12 mouse cellular contexts compared by ENCODE assay signal in the genomic region with DNA sequence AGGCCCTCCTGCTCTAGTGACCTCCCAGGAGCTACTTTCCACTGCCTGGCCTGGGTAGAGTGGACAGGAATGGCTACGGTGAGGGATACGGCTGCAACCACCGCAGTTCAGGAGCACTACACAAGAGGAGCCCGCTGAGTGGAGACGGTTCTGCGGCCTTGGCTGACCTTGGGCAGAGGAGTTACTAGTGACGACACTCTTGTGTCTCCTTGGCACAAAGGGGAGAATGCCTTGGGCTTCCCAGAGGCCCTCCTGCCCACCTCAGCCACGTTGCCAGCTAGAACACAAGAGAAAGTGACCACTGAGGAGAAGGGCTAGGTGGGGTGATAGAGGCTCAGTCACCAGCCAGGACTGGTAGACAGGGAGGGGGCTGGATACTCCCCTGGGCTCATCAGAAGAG. TPM values are rescaled to one million over a fixed set of nuclear protein-coding genes. Genes with fewer than 3 reads are reported as not detected.
DNase-seq lines count a peak whose midpoint lies in the region; ATAC-seq and TF ChIP-seq lines count a peak whose summit lies in the region.
"Had no signal": no experiment of that assay in that cellular context is flagged by ENCODE, and none has a peak within 500 bp of the region (broad histone marks: within the 10 kb centered on the region; RNA-seq: fewer than 3 reads in every experiment).

No protein-coding gene starts in this region.

- no peaks in the 10 kb centered on the region for H3K27me3 ChIP-seq in liver, embryonic 15.5 days
- no peaks in the 10 kb centered on the region for H3K27me3 ChIP-seq in E14TG2a.4 (ENCODE audit: insufficient read depth, low read length)
- no peaks in the 10 kb centered on the region for H3K27me3 ChIP-seq in limb, embryonic 12.5 days
- H3K27me3 ChIP-seq: liver, embryonic 13.5 days had no signal

- H3K4me3 ChIP-seq in liver, embryonic 15.5 days (replicated peaks), result no peak overlapping the region
- peak overlapping the region; percentile 26; the same call in 1 of the 2 replicates for H3K4me3 ChIP-seq in E14TG2a.4 (replicated peaks; ENCODE audit: low read length)
- H3K4me3 ChIP-seq in limb, embryonic 12.5 days (replicated peaks), result no peak overlapping the region
- H3K4me3 ChIP-seq: liver, embryonic 13.5 days had no signal

- H3K27ac ChIP-seq in liver, embryonic 15.5 days (replicated peaks), result peak overlapping the region; percentile 45; the same call in 1 of the 2 replicates
- peak overlapping the region; percentile 13; the same call in 1 of the 2 replicates for H3K27ac ChIP-seq in limb, embryonic 12.5 days

- H3K4me1 ChIP-seq in liver, embryonic 15.5 days (replicated peaks), result peaks cover 41% of the 10 kb centered on the region
- peaks cover 57% of the 10 kb centered on the region for H3K4me1 ChIP-seq in E14TG2a.4 (replicated peaks; ENCODE audit: low read depth, low read length)
- peaks cover 1% of the 10 kb centered on the region for H3K4me1 ChIP-seq in limb, embryonic 12.5 days (replicated peaks)

- ATAC-seq in liver, embryonic 15.5 days (ENCODE audit: insufficient read depth), result no peak
- no peak for ATAC-seq in limb, embryonic 12.5 days (ENCODE audit: insufficient number of reproducible peaks, insufficient read depth, low FRiP score, low TSS enrichment, low read depth)

- TF ChIP-seq CTCF in E14TG2a.4 (conservative IDR thresholded peaks at IDR 0.05; ENCODE audit: low read length), result no peak

- intact Hi-C loops in gastrocnemius, postnatal 14 days (cut with DNase I; ENCODE audit: low total_unique reads), result no loop called here

- H3K9me3 ChIP-seq in liver, embryonic 15.5 days (replicated peaks), result no peaks in the 10 kb centered on the region
- H3K9me3 ChIP-seq in E14TG2a.4 (ENCODE audit: low read length), result no peaks in the 10 kb centered on the region
- no peaks in the 10 kb centered on the region for H3K9me3 ChIP-seq in limb, embryonic 12.5 days
- H3K9me3 ChIP-seq: liver, embryonic 13.5 days had no signal

- peak; percentile 28 for DNase-seq in gastrocnemius, postnatal 10 days
- no peak for DNase-seq in gastrocnemius, postnatal 14 days
- DNase-seq in liver, result no peak
- DNase-seq in layer of hippocampus, adult 18-20 months (ENCODE audit: low spot score in 2 of 2), result no peak
- DNase-seq in gastrocnemius, adult 8-10 months (ENCODE audit: low spot score in 2 of 2), result no peak
- DNase-seq: layer of hippocampus, adult 9-11 months; liver, embryonic 13.5 days had no signal

- H3K9ac ChIP-seq in liver, embryonic 15.5 days, result no peak overlapping the region
- no peak overlapping the region for H3K9ac ChIP-seq in limb, embryonic 12.5 days (replicated peaks)
- H3K9ac ChIP-seq: liver, embryonic 13.5 days had no signal

- no peak overlapping the region; the same call in 1 of the 2 replicates for H3K4me2 ChIP-seq in liver, embryonic 15.5 days
- H3K4me2 ChIP-seq in limb, embryonic 12.5 days, result no peak overlapping the region
- H3K4me2 ChIP-seq: liver, embryonic 13.5 days had no signal

- 68% methylated on average over 8 of the region's 8 CpGs for WGBS in liver, embryonic 15.5 days (ENCODE audit: insufficient replicate concordance)
- WGBS in limb, embryonic 12.5 days, result 83% methylated on average over 8 of the region's 8 CpGs

- no peaks in the 10 kb centered on the region for H3K36me3 ChIP-seq in liver, embryonic 15.5 days (replicated peaks)
- H3K36me3 ChIP-seq in E14TG2a.4 (ENCODE audit: insufficient read depth, low read length), result no peaks in the 10 kb centered on the region
- H3K36me3 ChIP-seq in limb, embryonic 12.5 days, result no peaks in the 10 kb centered on the region
- H3K36me3 ChIP-seq: liver, embryonic 13.5 days had no signal

RNA-seq across cellular contexts. Expression of a gene that starts 5.4 kb away (rescaled TPM):
- total RNA-seq in gastrocnemius, postnatal 10 days (2021), result 1 to 10 TPM; 4.2 to 5.7 TPM
- total RNA-seq in gastrocnemius, postnatal 14 days (2021), result 1 to 10 TPM; 2.1 to 2.5 TPM
- 8.7 and 9.4 TPM in 2 replicates for polyA plus RNA-seq in liver, embryonic 15.5 days (2015; fragmentation: Nextera tagmentation; extraction: Ambion mirVana)
- 0.60 and 0.65 TPM in 2 replicates for polyA plus RNA-seq in limb, embryonic 12.5 days (2016; fragmentation: Nextera tagmentation; extraction: Ambion mirVana)
- 1 to 10 TPM; 3.2 to 3.5 TPM for total RNA-seq in layer of hippocampus, adult 18-20 months (2021)
- total RNA-seq in gastrocnemius, adult 8-10 months (2022), result 1 to 10 TPM; 1.0 to 2.6 (median 1.3) TPM

RNA-seq across cellular contexts. Expression of a gene that starts 10.8 kb away (rescaled TPM):
- 10 to 100 TPM; 19.6 to 20.1 TPM for total RNA-seq in gastrocnemius, postnatal 10 days (2021)
- total RNA-seq in gastrocnemius, postnatal 14 days (2021), result 10 to 100 TPM; 13.7 to 13.8 TPM
- polyA plus RNA-seq in liver, embryonic 15.5 days (2015; fragmentation: Nextera tagmentation; extraction: Ambion mirVana), result 32.2 and 36.8 TPM in 2 replicates
- 11.7 and 12.1 TPM in 2 replicates for polyA plus RNA-seq in limb, embryonic 12.5 days (2016; fragmentation: Nextera tagmentation; extraction: Ambion mirVana)
- total RNA-seq in layer of hippocampus, adult 18-20 months (2021), result 10 to 100 TPM; 13.6 to 15.9 TPM
- 1 to 10 TPM; 3.2 to 4.5 (median 3.5) TPM for total RNA-seq in gastrocnemius, adult 8-10 months (2022)

RNA-seq across cellular contexts. Expression of a gene that starts 11.6 kb away (rescaled TPM):
- total RNA-seq in gastrocnemius, postnatal 10 days (2021), result 100 to 1,000 TPM; 181 to 205 TPM
- total RNA-seq in gastrocnemius, postnatal 14 days (2021), result 100 to 1,000 TPM; 206 to 256 TPM
- polyA plus RNA-seq in liver, embryonic 15.5 days (2015; fragmentation: Nextera tagmentation; extraction: Ambion mirVana), result 168 and 173 TPM in 2 replicates
- 242 and 257 TPM in 2 replicates for polyA plus RNA-seq in limb, embryonic 12.5 days (2016; fragmentation: Nextera tagmentation; extraction: Ambion mirVana)
- total RNA-seq in layer of hippocampus, adult 18-20 months (2021), result 100 to 1,000 TPM; 144 to 147 TPM
- total RNA-seq in gastrocnemius, adult 8-10 months (2022), result 100 to 1,000 TPM; 222 to 255 (median 235) TPM

RNA-seq across cellular contexts. Expression of a gene that starts 17.3 kb away (rescaled TPM):
- total RNA-seq in gastrocnemius, postnatal 10 days (2021), result 10 to 100 TPM; 13.6 to 31.1 TPM
- total RNA-seq in gastrocnemius, postnatal 14 days (2021), result 1 to 10 TPM; 7.3 to 8.5 TPM
- polyA plus RNA-seq in liver, embryonic 15.5 days (2015; fragmentation: Nextera tagmentation; extraction: Ambion mirVana), result 29.5 and 38.6 TPM in 2 replicates
- 41.3 and 47.0 TPM in 2 replicates for polyA plus RNA-seq in limb, embryonic 12.5 days (2016; fragmentation: Nextera tagmentation; extraction: Ambion mirVana)
- total RNA-seq in layer of hippocampus, adult 18-20 months (2021), result 10 to 100 TPM; 17.4 to 20.6 TPM
- total RNA-seq in gastrocnemius, adult 8-10 months (2022), result 1 to 10 TPM; 2.2 to 5.1 (median 3.0) TPM

RNA-seq across cellular contexts. Expression of a gene that starts 34.3 kb away (rescaled TPM):
- not detected for total RNA-seq in gastrocnemius, postnatal 10 days (2021)
- not detected for total RNA-seq in gastrocnemius, postnatal 14 days (2021)
- polyA plus RNA-seq in liver, embryonic 15.5 days (2015; fragmentation: Nextera tagmentation; extraction: Ambion mirVana), result 0.03 TPM in 1 of 2 replicates, not detected in the other
- not detected in 2 replicates for polyA plus RNA-seq in limb, embryonic 12.5 days (2016; fragmentation: Nextera tagmentation; extraction: Ambion mirVana)
- not detected for total RNA-seq in layer of hippocampus, adult 18-20 months (2021)
- total RNA-seq in gastrocnemius, adult 8-10 months (2022), result not detected
- total RNA-seq: midbrain, postnatal 0 days had no signal
- polyA plus RNA-seq: C2C12; liver, embryonic 13.5 days; midbrain, postnatal 0 days had no signal
